Mouse (Mus musculus) stomach, embryonic 15.5 days (tissue): ENCODE data around the gene Olfr1329. TPM values are rescaled to one million over a fixed set of nuclear protein-coding genes. Genes with fewer than 3 reads are reported as not detected.
"Not testable (repeated sequence)": the region's sequence is repeated elsewhere in the genome, so short reads cannot be mapped to it uniquely, and the experiment has no call there.

Experiments
- ATAC-seq: fragments of 200-750 bp; cut with Nextera tagmentation; 2 replicates; pipeline ENCODE4 v1.8.0; 2017; ENCODE audit warnings: low read depth, moderate number of reproducible peaks, moderate TSS enrichment; ENCODE audit not compliant: insufficient read depth, low FRiP score
- H3K27ac ChIP-seq: fragments of 300-500 bp; sonication (generic); 2 replicates; pipeline ENCODE4 v1.5.1; 2015; ENCODE audit warnings: mild to moderate bottlenecking, inconsistent platforms
- H3K27me3 ChIP-seq: fragments of 300-500 bp; sonication (generic); replicated peaks from 2 replicates; pipeline ENCODE4 v1.6.1; 2015; ENCODE audit warnings: inconsistent platforms
- H3K36me3 ChIP-seq: fragments of 300-500 bp; sonication (generic); 2 replicates; pipeline ENCODE4 v1.6.1; 2015; ENCODE audit warnings: inconsistent platforms
- H3K4me1 ChIP-seq: fragments of 300-500 bp; sonication (generic); 2 replicates; pipeline ENCODE4 v1.6.1; 2015; ENCODE audit warnings: inconsistent platforms
- H3K4me2 ChIP-seq: fragments of 300-500 bp; sonication (generic); 2 replicates; pipeline ENCODE4 v1.6.1; 2015; ENCODE audit warnings: mild to moderate bottlenecking, inconsistent platforms
- H3K4me3 ChIP-seq: fragments of 300-500 bp; sonication (generic); replicated peaks from 2 replicates; pipeline ENCODE4 v1.5.1; 2015; ENCODE audit warnings: inconsistent platforms
- H3K9ac ChIP-seq: fragments of 300-500 bp; sonication (generic); 2 replicates; pipeline ENCODE4 v1.6.1; 2015; ENCODE audit warnings: inconsistent platforms
- H3K9me3 ChIP-seq: fragments of 300-500 bp; sonication (generic); 2 replicates; pipeline ENCODE4 v1.6.1; 2016; ENCODE audit warnings: inconsistent platforms
- WGBS: fragments of 180-500 bp; shearing (Covaris S2); methylation state at CpG from one replicate; pipeline ENCODE4 v1.1.7; 2015; 5-methylcytosine and 5-hydroxymethylcytosine counted together
- polyA plus RNA-seq: library from polyadenylated mRNA; unstranded; fragments of >200 nt; fragmentation: Nextera tagmentation; extraction: Ambion mirVana; gene quantifications from 2 replicates; pipeline ENCODE4 v1.2.1, GENCODE M21; 2015

Olfr1329 gene
- polyA plus RNA-seq, result not detected in 2 replicates

DNA sequence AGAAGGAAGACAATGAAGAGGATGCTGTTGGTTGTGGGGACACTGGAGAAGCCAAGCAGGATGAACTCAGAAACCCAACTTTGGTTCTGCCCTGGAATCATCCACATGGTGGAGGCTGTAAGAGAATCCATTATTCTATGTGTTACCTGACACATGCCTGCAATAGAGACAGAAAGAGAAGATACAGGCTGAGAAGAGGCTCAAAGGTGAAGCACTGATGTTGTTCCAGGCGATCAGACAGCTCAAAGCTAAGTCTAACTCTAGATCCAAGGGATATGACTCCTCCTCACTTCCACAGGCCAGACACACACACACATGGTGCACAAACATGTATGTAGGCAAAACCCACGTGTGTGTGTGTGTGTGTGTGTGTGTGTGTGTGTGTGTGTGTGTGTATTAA, at the start of gene Olfr1329:
TSS of gene Olfr1329 (minus strand) at position 101 of the 400 bp plus-strand sequence.
- not testable (repeated sequence) for H3K27me3 ChIP-seq, H3K4me2 ChIP-seq, H3K36me3 ChIP-seq, H3K4me1 ChIP-seq, H3K9me3 ChIP-seq, H3K9ac ChIP-seq, H3K4me3 ChIP-seq, ATAC-seq, H3K27ac ChIP-seq
- WGBS, result 46% methylated on average over 2 of the region's 2 CpGs

GRCm38 (mm10) chr4:118961141-118961628, 43.9 kb upstream of the Olfr1329 start, which contains the start of gene Lao1:
Lao1 (plus strand) TSS chr4:118961578.
- H3K4me2 ChIP-seq, result no peak within 1 kb of the TSS
- WGBS, result 74% methylated on average over 2 of the region's 2 CpGs
- H3K9ac ChIP-seq, result no peak within 1 kb of the TSS
- no peaks in the 10 kb centered on the region for H3K4me1 ChIP-seq
- no peak for ATAC-seq
- H3K27me3 ChIP-seq, result no peaks in the 10 kb centered on the region
- no peaks in the 10 kb centered on the region for H3K9me3 ChIP-seq
- H3K36me3 ChIP-seq, result no peaks in the 10 kb centered on the region
- no peak within 1 kb of the TSS for H3K27ac ChIP-seq
- H3K4me3 ChIP-seq, result no peak within 1 kb of the TSS

GRCm38 (mm10) chr4:118958812-118959211, 41.5 kb upstream of the Olfr1329 start:
- Histone ChIP-seq H3K9ac (no peak overlapping the region), H3K36me3 (no peaks in the 10 kb centered on the region), H3K4me1 (no peaks in the 10 kb centered on the region), H3K4me3 (no peak overlapping the region), H3K27me3 (no peaks in the 10 kb centered on the region), H3K9me3 (no peaks in the 10 kb centered on the region), H3K27ac (no peak overlapping the region), H3K4me2 (no peak overlapping the region)
- WGBS, result 84% methylated on average over 7 of the region's 7 CpGs
- no peak for ATAC-seq

DNA sequence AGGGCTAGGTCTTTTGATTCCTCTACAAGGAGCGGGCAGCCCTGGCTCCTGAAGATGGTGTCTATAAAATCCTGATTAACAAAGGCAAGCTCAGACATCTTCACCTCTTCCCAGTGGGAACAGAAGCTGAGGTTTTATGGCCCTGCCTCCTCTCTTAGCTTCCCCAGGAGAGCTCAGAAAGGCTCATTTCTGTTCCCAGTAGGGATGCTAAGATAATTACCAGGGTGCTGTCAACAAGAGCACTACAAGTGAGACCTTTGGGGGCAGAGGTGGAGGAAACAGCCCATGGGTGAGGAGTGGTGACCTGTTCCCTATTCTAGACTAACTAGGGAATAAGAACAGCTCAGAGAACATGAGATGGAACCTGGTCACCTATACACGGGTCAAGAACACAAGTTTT, 21.2 kb upstream of the Olfr1329 start, which contains the start of gene Olfr1328:
TSS of gene Olfr1328 (minus strand) at position 101 of the 400 bp plus-strand sequence.
- Histone ChIP-seq H3K36me3 (no peaks in the 10 kb centered on the region), H3K4me3 (no peak within 1 kb of the TSS), H3K27me3 (no peaks in the 10 kb centered on the region), H3K4me2 (no peak within 1 kb of the TSS), H3K4me1 (no peaks in the 10 kb centered on the region), H3K9me3 (no peaks in the 10 kb centered on the region), H3K9ac (no peak within 1 kb of the TSS), H3K27ac (no peak within 1 kb of the TSS)
- 67% methylated on average over 2 of the region's 2 CpGs for WGBS
- no peak for ATAC-seq

GRCm38 (mm10) chr4:118931326-118931725, 14.1 kb upstream of the Olfr1329 start:
- not testable (repeated sequence) for H3K27me3 ChIP-seq, H3K4me1 ChIP-seq, ATAC-seq, H3K36me3 ChIP-seq, H3K4me3 ChIP-seq, H3K9me3 ChIP-seq, H3K9ac ChIP-seq, H3K4me2 ChIP-seq, H3K27ac ChIP-seq
- WGBS, result 76% methylated on average over 3 of the region's 3 CpGs

DNA sequence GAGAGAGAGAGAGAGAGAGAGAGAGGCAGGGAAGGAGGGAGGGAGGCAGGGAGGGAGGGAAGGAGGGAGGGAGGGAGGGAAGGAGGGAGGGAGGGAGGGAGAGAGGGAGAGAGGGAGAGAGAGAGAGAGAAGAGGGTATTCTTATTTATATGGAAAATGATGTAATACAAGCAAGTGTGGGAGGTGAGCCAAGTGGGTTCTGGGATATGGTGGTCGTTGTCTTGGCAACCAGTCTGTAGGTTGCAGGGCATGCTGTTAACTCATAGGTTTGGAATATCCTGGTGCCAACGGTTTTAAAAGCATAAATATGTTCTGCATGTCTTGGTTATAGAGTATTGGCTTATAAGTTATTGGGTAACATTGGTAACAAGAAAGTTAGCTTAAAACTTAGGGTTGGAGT, 15.3 kb downstream of the Olfr1329 start:
- WGBS, result 60% methylated on average over 2 of the region's 2 CpGs

DNA sequence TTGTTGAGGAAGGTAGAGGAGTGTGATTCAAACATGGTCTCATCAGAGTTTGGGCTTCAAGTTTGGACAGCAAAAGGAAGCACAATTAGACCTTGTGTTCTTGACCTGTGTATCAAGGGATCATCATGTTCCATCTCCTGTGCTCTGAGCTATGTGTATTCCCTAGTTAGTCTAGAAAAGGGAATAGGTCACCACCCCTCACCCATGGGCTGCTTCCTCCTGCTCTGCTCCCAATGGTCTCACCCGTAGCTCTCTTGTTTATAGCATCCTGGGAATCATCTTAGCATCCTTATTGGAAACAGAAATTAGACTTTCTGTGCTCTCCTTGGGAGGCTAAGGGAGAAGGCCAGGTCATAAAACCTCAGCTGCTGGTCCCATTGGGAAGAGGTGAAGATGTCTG, 29.0 kb downstream of the Olfr1329 start, which contains the start of gene Olfr1330:
TSS of gene Olfr1330 (plus strand) at position 301 of the 400 bp plus-strand sequence.
- no peaks in the 10 kb centered on the region for H3K9me3 ChIP-seq
- H3K36me3 ChIP-seq, result no peaks in the 10 kb centered on the region
- H3K27ac ChIP-seq, result no peak within 1 kb of the TSS
- no peak for ATAC-seq
- H3K9ac ChIP-seq, result no peak within 1 kb of the TSS
- no peak within 1 kb of the TSS for H3K4me2 ChIP-seq
- H3K4me1 ChIP-seq, result no peaks in the 10 kb centered on the region
- no peaks in the 10 kb centered on the region for H3K27me3 ChIP-seq
- WGBS, result 63% methylated on average over 1 of the region's 1 CpGs
- no peak within 1 kb of the TSS for H3K4me3 ChIP-seq

More for the DNA sequence above, 15.3 kb downstream of the Olfr1329 start:
- Histone ChIP-seq H3K27ac (no peak overlapping the region), H3K4me1 (no peaks in the 10 kb centered on the region), H3K9ac (no peak overlapping the region), H3K4me2 (no peak overlapping the region), H3K36me3 (no peaks in the 10 kb centered on the region), H3K27me3 (no peaks in the 10 kb centered on the region), H3K9me3 (no peaks in the 10 kb centered on the region), H3K4me3 (no peak overlapping the region)
- ATAC-seq, result no peak

- Histone ChIP-seq H3K27ac (no peak overlapping the region), H3K9ac (no peak overlapping the region), H3K4me3 (no peak overlapping the region), H3K27me3 (no peaks in the 10 kb centered on the region), H3K4me2 (no peak overlapping the region), H3K9me3 (no peaks in the 10 kb centered on the region), H3K36me3 (no peaks in the 10 kb centered on the region), H3K4me1 (no peaks in the 10 kb centered on the region)
- ATAC-seq, result no peak
These were observed 49.7 kb downstream of the Olfr1329 start for GRCm38 (mm10) chr4:118867566-118867965.

Other genes starting within 250 kb of the Olfr1329 start
- gene Olfr1342, start 224.7 kb downstream of the Olfr1329 start, polyA plus RNA-seq, result not detected in 2 replicates
- gene Olfr1341, start 213.9 kb downstream of the Olfr1329 start, polyA plus RNA-seq, result not detected in 2 replicates
- not detected in 2 replicates for gene Olfr1340, start 197.3 kb downstream of the Olfr1329 start, polyA plus RNA-seq
- not detected in 2 replicates for gene Olfr1339, start 185.3 kb downstream of the Olfr1329 start, polyA plus RNA-seq
- not detected in 2 replicates for gene Olfr1338, start 158.7 kb downstream of the Olfr1329 start, polyA plus RNA-seq
- gene Olfr1337, start 134.9 kb downstream of the Olfr1329 start, polyA plus RNA-seq, result not detected in 2 replicates
- not detected in 2 replicates for gene Olfr1335, start 107.5 kb downstream of the Olfr1329 start, polyA plus RNA-seq
- gene Olfr1333, start 81.2 kb downstream of the Olfr1329 start, polyA plus RNA-seq, result not detected in 2 replicates
- gene Olfr1331, start 52.8 kb downstream of the Olfr1329 start, polyA plus RNA-seq, result not detected in 2 replicates
- gene Olfr1330, start 28.9 kb downstream of the Olfr1329 start, polyA plus RNA-seq, result not detected in 2 replicates
- not detected in 2 replicates for gene Olfr1328, start 21.1 kb upstream of the Olfr1329 start, polyA plus RNA-seq
- not detected in 2 replicates for gene Lao1, start 44.1 kb upstream of the Olfr1329 start, polyA plus RNA-seq
- gene Slc2a1, start 191.2 kb upstream of the Olfr1329 start, polyA plus RNA-seq, result 119 and 129 TPM in 2 replicates